Mouse (Mus musculus): Measurements from ENCODE around the gene Thra.

GRCm38 (mm10) chr11:98764746-98765145, 24.3 kb downstream of the Thra start:
- no peak for TF ChIP-seq ZNF384 (IDR thresholded peaks at IDR 0.05; ENCODE audit: low read depth, low read length)
- TF ChIP-seq POLR2A (IDR thresholded peaks at IDR 0.05; ENCODE audit: low read depth, low read length), result no peak
- TF ChIP-seq ZC3H11A (IDR thresholded peaks at IDR 0.05; ENCODE audit: low read depth, low read length), result no peak
- no peak for TF ChIP-seq CTCF (conservative IDR thresholded peaks at IDR 0.05 in 1 of 2, IDR thresholded peaks at IDR 0.05 in 1 of 2; ENCODE audit: low read depth in 2 of 2, low read length in 2 of 2)
- TF ChIP-seq MEF2A (IDR thresholded peaks at IDR 0.05; ENCODE audit: borderline replicate concordance, low read depth, low read length), result no peak
- no peak for TF ChIP-seq MYC (IDR thresholded peaks at IDR 0.05; ENCODE audit: low read depth, low read length)
- no peak for TF ChIP-seq SIN3A (IDR thresholded peaks at IDR 0.05; ENCODE audit: low read length)
- TF ChIP-seq ELF1 (IDR thresholded peaks at IDR 0.05; ENCODE audit: low read depth, low read length), result no peak
- no peak for TF ChIP-seq MAFK (IDR thresholded peaks at IDR 0.05; ENCODE audit: insufficient replicate concordance, low read length)
- no peak for TF ChIP-seq GABPA (IDR thresholded peaks at IDR 0.05; ENCODE audit: insufficient replicate concordance, low read depth, low read length)
